Mouse (Mus musculus): ENCODE results near the gene Itga4. TPM values are rescaled to one million over a fixed set of nuclear protein-coding genes. Genes with fewer than 3 reads are reported as not detected.

The Itga4 gene
- polyA plus RNA-seq, 1 experiment from 2014 or later = 5.7 TPM

DNA sequence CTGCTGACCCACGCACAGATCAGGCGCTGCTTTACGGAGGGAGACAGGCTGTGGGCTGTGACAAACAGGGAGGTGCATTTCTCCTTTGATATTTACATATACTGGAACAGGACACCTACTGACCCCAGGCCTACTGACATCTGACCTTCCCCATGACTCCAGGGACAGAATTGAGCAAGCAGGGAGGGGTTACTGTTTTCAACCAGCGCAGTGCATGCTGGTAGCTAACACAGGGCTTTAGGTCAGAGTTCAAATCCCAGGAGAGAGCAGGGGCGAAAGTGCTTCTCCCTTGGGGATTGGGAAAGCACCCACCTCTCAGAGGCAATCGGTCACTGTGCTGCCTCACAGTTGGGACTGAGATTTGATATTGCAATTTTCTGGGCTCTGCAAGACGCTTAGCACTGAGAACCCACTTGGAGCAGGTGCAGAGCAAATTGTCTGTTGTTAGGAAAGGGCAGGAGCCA, 113.9 kb downstream of the Itga4 start:
- Histone ChIP-seq H3K9me3 (no peaks in the 10 kb centered on the region), H3K4me3 (no peak overlapping the region), H3K4me1 (replicated peaks) (peaks cover 34% of the 10 kb centered on the region), H3K36me3 (no peaks in the 10 kb centered on the region), H3K27ac (no peak overlapping the region; the same call in 1 of the 2 replicates), H3K27me3 (ENCODE audit: insufficient read depth, poor library complexity, severe bottlenecking) (no peaks in the 10 kb centered on the region)
- peak; percentile 50 for DNase-seq (ENCODE audit: low spot score)
- WGBS = 42% methylated on average over 7 of the region's 7 CpGs

DNA sequence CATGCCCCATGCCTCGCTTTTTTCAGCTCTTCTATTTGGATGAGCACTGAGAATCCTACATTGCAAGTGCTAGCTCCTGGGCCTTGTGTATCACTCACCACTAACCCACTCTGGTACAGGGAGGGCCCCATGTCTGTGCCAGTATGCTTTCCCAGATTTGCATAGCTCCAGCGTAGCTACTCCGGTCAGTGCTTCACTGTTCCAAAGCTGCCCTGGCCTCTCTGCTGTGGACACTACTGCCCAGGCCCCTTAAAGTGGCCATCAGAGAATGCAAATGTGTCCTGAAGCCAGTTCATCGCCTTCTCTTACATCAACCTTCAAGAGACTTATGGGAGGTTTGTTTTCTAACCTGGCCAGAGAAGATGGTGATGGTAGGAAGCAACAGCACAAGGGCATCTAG, 114.7 kb downstream of the Itga4 start:
- peaks cover 34% of the 10 kb centered on the region for H3K4me1 ChIP-seq (replicated peaks)
- WGBS = 75% methylated on average over 4 of the region's 4 CpGs
- H3K27me3 ChIP-seq (ENCODE audit: insufficient read depth, poor library complexity, severe bottlenecking) = no peaks in the 10 kb centered on the region
- no peaks in the 10 kb centered on the region for H3K36me3 ChIP-seq
- 0 out of 2 replicates have a peak overlapping the region, but pooled peaks have one; percentile 51 for H3K27ac ChIP-seq
- DNase-seq (ENCODE audit: low spot score) = no peak
- H3K9me3 ChIP-seq = no peaks in the 10 kb centered on the region
- no peak overlapping the region for H3K4me3 ChIP-seq

GRCm38 (mm10) chr2:79370711-79371312, 115.6 kb downstream of the Itga4 start:
- WGBS = 83% methylated on average over 9 of the region's 9 CpGs
- no peaks in the 10 kb centered on the region for H3K9me3 ChIP-seq
- peaks cover 34% of the 10 kb centered on the region for H3K4me1 ChIP-seq (replicated peaks)
- H3K4me3 ChIP-seq = no peak overlapping the region
- H3K27me3 ChIP-seq (ENCODE audit: insufficient read depth, poor library complexity, severe bottlenecking) = no peaks in the 10 kb centered on the region
- no peaks in the 10 kb centered on the region for H3K36me3 ChIP-seq
- no peak overlapping the region for H3K27ac ChIP-seq
- DNase-seq (ENCODE audit: low spot score) = no peak

DNA sequence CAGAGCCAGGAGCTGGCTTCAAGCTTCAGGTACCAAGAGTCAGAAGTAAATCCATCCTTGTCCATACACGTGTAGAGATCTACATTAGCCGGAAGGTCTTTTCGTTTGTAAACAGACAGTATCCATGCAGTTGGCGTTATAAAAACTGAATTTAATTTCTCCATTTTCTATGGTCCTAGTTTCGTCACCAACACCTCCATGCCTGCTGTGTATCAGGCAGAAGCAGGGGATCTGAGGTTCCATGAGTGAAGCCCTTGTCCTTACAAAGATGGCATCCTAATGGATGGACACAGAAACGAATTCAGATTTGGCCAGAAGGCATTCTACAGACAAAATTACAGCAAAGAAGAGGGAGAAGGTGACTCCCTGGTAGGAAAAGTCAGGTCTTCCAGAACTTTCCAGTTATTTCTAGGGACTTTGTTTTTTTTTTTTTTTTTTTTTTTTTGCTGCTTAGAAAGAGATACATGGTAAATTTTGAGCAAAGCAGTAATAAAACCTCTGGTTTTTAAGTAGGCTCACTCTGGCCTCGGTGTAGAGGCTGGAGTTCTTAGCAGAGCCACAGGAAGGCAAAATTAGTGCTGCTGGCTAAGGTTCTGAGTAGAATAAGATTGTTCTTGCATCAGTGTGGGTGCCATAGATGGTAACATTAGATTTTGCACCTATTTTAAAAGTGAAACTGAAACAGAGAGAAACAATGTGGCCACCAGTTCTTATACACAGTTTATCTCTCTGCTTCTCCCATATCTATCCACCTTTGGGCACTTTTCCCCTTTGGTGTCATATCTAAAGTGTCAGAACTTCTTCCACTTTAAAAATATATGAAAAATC, 116.3 kb downstream of the Itga4 start:
- H3K4me1 ChIP-seq (replicated peaks) = peaks cover 34% of the 10 kb centered on the region
- H3K36me3 ChIP-seq = no peaks in the 10 kb centered on the region
- no peaks in the 10 kb centered on the region for H3K27me3 ChIP-seq (ENCODE audit: insufficient read depth, poor library complexity, severe bottlenecking)
- no peak overlapping the region for H3K27ac ChIP-seq
- DNase-seq (ENCODE audit: low spot score) = no peak
- 89% methylated on average over 7 of the region's 7 CpGs for WGBS
- H3K4me3 ChIP-seq = no peak overlapping the region
- no peaks in the 10 kb centered on the region for H3K9me3 ChIP-seq

- no peak overlapping the region for H3K4me3 ChIP-seq
- no peak overlapping the region for H3K27ac ChIP-seq
- H3K9me3 ChIP-seq = no peaks in the 10 kb centered on the region
- 88% methylated on average over 2 of the region's 2 CpGs for WGBS
- no peak for DNase-seq (ENCODE audit: low spot score)
- no peaks in the 10 kb centered on the region for H3K36me3 ChIP-seq
- peaks cover 34% of the 10 kb centered on the region for H3K4me1 ChIP-seq (replicated peaks)
- H3K27me3 ChIP-seq (ENCODE audit: insufficient read depth, poor library complexity, severe bottlenecking) = no peaks in the 10 kb centered on the region
Observed at GRCm38 (mm10) chr2:79372154-79372467, 116.9 kb downstream of the Itga4 start.

- no peaks in the 10 kb centered on the region for H3K9me3 ChIP-seq
- DNase-seq (ENCODE audit: low spot score) = peak; percentile 33
- peaks cover 30% of the 10 kb centered on the region for H3K4me1 ChIP-seq (replicated peaks)
- H3K27me3 ChIP-seq (ENCODE audit: insufficient read depth, poor library complexity, severe bottlenecking) = no peaks in the 10 kb centered on the region
- no peaks in the 10 kb centered on the region for H3K36me3 ChIP-seq
- WGBS = 53% methylated on average over 6 of the region's 6 CpGs
- no peak overlapping the region for H3K4me3 ChIP-seq
- H3K27ac ChIP-seq = 0 out of 2 replicates have a peak overlapping the region, but pooled peaks have one; percentile 23
Observed at GRCm38 (mm10) chr2:79372486-79373200, 117.4 kb downstream of the Itga4 start.

- WGBS = 64% methylated on average over 8 of the region's 8 CpGs
- Histone ChIP-seq H3K36me3 (no peaks in the 10 kb centered on the region), H3K9me3 (no peaks in the 10 kb centered on the region), H3K27ac (peak overlapping the region; percentile 74), H3K4me1 (replicated peaks) (peaks cover 23% of the 10 kb centered on the region), H3K4me3 (no peak overlapping the region), H3K27me3 (ENCODE audit: insufficient read depth, poor library complexity, severe bottlenecking) (no peaks in the 10 kb centered on the region)
- peak; percentile 3 for DNase-seq (ENCODE audit: low spot score)
Observed at GRCm38 (mm10) chr2:79378346-79379086, 123.3 kb downstream of the Itga4 start.

- Histone ChIP-seq H3K27ac (peak overlapping the region; percentile 74), H3K4me1 (replicated peaks) (peaks cover 23% of the 10 kb centered on the region), H3K27me3 (ENCODE audit: insufficient read depth, poor library complexity, severe bottlenecking) (no peaks in the 10 kb centered on the region), H3K36me3 (no peaks in the 10 kb centered on the region), H3K4me3 (peak overlapping the region; percentile 21), H3K9me3 (no peaks in the 10 kb centered on the region)
- peak; percentile 36 for DNase-seq (ENCODE audit: low spot score)
- 28% methylated on average over 12 of the region's 12 CpGs for WGBS
Observed at GRCm38 (mm10) chr2:79379087-79380041, 124.1 kb downstream of the Itga4 start.

Other genes starting within 250 kb of the Itga4 start
- 20.9 and 52.9 TPM in 2 replicates for gene Neurod1, start 201.3 kb downstream of the Itga4 start, polyA plus RNA-seq (2016; fragmentation: Nextera tagmentation; extraction: Ambion mirVana)
- 1.8 and 6.6 TPM in 2 replicates for gene Cerkl, start 201.4 kb downstream of the Itga4 start, polyA plus RNA-seq (2016; fragmentation: Nextera tagmentation; extraction: Ambion mirVana)

Measured in hindbrain, embryonic 10.5 days (tissue).